Mouse (Mus musculus) liver, embryonic 14.5 days (tissue): Measurements from ENCODE around the gene Plod2.

ENCODE experiments used
- CTCF ChIP-seq: IDR thresholded peaks from 2 replicates; pipeline ENCODE4 v1.5.1; 2016; ENCODE audit warnings: antibody characterized with exemption, low read depth, control low read depth
- EP300 ChIP-seq: IDR thresholded peaks from 2 replicates; pipeline ENCODE4 v1.6.1; 2016; ENCODE audit warnings: antibody characterized with exemption, low read depth

GRCm38 (mm10) chr9:92588226-92588625 lies 46.2 kb downstream of the Plod2 start:
- TF ChIP-seq CTCF: no peak
- TF ChIP-seq EP300: no peak
